Mouse (Mus musculus) T-helper 17 cell (primary cell): ENCODE results near the gene Ssh1.

Experiments
- in situ Hi-C, 2 experiments: fragments of 300-600 bp; cut with MboI, MseI; formaldehyde crosslinking; loops; 1 replicate in 1 of 2; 2 replicates in 1 of 2; pipeline ENCODE4 v1.15.1; 2025; ENCODE audit warnings: high pct_unique_total_duplicates in 2 of 2

Ssh1 gene

GRCm38 (mm10) chr5:113993487-113994465, at the start of gene Ssh1:
Gene Ssh1, minus strand, starts transcription at chr5:113993894.
- in situ Hi-C loops: no loop called here

DNA sequence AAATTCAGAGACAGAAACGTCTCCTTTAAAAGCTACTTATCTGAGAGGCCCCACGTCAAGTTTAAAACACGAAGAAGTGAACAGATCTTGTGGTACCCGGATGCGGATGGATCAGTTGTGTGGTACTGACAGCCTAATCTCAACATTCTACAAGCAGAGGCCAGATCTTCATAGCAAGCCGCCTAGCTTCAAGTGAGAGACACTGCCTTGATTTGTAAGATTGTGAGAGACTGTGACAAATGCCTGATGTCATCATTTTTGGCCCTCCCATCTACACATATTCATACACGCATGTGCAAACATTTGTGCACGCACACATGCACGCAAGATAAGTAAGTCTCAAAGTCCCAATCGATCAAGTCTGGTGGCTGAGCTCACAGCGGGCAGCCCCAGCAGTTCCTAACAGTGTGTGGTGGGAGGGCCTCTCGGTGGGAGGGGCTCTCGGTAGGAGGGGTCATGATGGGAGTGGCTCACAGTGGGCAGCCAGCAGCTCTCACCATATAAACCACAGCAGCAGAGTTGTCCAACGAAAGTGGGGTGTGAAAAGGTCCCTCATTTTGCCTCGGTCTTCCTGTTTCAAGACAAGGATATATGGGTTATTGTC, 47.7 kb upstream of the Ssh1 start:
- in situ Hi-C loops: no loop called here

GRCm38 (mm10) chr5:114040911-114041310, 47.2 kb upstream of the Ssh1 start:
- in situ Hi-C loops: no loop called here

GRCm38 (mm10) chr5:114040508-114040907, 46.8 kb upstream of the Ssh1 start:
- in situ Hi-C loops: no loop called here

DNA sequence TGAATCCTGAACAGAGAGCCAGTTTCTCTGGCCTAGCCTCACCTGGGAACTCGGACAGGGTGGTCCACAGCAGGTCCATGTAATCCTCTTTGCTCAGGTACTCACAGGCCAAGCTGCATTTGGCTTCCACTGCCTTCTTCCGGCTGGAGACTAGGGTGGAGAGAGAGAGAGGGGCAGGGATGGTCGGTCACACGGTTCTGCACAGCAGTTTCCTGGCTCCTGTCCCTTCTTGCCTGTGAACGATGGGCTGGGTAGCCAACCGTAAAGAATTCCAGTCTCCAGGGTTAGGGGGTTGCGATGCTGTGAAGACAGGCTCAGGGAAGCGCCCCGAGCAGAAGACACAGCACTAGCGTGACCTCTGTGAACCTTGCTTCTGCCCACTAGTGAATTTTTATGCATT, 41.4 kb upstream of the Ssh1 start:
- in situ Hi-C loops: no loop called here

GRCm38 (mm10) chr5:114034393-114034792, 40.7 kb upstream of the Ssh1 start:
- in situ Hi-C loops: loop anchor here in 1 of 2 experiments (5.0 kb wide), 1 partner anchor 67 kb away; no protein-coding TSS in a partner anchor

DNA sequence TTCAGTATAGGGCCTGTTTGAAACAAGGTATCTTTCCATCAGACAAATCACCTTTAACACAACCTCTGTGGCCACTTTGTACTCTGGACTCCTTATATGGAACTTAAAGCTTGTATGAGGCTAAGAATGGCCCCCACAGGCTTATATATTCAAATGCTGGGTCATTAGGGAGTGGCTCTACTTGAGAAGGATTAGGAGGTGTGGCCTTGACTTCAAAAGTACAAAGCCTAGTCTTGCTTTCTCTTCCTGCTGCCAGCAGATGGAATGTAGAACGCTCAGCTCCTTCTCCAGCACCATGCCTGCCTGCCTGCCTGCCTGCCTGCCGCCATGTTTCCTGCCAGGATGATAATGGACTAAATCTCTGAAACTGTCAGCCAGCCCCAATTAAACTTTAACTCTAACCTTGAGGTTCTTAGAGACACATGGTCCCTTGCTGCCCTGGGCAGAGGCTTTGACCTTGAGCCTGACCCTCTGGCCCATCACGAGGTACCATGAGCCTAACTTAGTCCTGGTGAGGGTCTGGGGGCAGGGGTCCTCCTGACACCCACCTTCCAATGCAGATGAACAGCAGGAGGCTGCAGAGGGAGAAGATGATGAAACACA, 38.6 kb upstream of the Ssh1 start:
- in situ Hi-C loops: loop anchor here in 1 of 2 experiments (5.0 kb wide), 1 partner anchor 65 kb away; no protein-coding TSS in a partner anchor

DNA sequence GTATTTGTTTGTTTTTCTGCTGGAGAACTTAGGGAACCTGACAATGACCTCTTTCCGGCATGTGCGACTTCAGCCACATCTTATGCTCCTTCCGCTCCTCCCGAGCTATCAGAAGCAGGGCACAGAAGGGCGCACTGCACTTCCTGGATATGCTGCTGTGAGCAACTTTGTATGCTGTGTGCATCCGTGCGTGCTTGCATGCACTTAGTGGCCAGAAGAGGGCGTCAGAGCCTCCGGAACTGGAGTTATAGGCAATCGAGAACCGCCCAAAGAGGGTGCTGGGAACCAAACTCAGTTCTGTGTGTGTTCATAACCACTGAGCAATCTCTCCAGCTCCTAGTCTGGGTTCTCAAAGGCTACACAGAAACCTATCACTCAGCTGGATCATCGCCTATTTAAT, 37.0 kb upstream of the Ssh1 start:
- in situ Hi-C loops: loop anchor here in 1 of 2 experiments (5.0 kb wide), 1 partner anchor 63 kb away; no protein-coding TSS in a partner anchor

DNA sequence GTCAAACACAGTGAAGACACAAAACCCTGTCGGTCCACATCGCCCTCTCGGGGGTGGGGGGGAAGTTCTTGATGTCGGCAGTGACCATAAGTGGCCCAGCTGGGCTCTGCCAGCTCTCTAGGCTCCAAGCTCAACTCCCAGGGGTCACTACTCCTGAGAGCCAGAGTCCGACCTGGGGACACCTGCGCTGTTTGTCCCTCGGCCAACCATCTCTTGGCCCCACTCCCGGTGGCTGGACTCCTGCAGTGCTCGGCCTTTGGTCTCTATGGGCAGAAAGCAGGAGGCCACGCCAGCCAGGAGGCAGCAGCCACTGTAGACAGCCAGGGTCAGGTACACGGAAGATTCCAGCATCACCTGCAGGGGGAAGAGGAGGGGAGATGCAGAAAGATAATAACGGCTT, 34.4 kb upstream of the Ssh1 start:
- in situ Hi-C loops: no loop called here

DNA sequence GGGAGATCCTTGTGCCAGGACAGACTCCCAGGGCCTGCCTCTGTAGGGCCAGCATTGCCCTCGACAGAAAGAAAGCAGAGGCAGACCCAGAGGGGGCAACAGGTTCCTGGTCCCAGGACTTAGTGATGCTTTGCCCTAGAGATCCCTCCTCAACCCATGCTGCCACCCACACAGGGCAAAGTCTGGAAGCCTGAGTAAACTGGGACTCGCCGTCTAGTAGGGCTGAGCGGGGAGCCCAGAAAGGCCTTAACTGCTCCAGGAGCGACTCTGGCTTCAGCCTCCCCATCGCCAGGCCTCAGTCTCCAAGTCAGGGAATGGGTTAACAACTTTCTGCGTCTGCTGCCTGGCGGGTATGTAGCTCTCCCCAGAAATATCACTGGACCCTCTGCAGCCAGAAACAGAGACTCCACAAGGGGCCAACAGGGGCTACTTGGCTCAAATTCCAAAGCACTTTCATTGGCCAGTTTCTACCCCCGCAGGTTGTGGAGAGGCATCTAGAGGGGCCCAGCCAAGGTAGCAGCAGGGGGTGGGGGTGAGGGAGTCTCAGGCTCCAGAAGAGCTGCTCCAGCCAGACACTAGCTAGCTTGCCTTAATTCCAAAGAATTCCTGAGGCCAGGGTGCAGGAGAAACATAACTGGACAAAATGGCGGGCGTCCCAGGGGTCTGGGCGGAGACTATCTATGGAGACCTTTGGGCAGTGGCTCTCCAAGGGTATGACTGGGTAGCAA, 33.7 kb upstream of the Ssh1 start:
- in situ Hi-C loops: no loop called here

DNA sequence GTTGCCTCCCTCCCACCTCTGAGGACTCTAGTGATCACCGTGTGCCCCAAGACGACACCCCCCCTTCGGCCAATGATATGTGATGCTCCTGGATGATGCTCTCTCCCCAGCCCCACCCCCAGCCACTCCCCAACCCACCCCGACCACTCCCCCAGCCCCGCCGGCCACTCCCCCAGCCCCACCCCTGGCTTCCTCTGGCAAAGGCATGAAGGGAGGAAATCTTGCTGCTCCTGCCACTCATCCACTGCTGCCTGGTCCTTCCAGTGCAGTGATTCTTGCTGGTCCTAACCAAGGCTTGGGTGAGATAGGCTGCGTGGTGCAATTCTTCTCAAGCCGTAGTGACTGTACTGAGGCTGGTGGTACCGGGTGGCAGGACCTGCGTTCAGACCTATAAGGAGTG, 31.2 kb upstream of the Ssh1 start:
- in situ Hi-C loops: no loop called here

DNA sequence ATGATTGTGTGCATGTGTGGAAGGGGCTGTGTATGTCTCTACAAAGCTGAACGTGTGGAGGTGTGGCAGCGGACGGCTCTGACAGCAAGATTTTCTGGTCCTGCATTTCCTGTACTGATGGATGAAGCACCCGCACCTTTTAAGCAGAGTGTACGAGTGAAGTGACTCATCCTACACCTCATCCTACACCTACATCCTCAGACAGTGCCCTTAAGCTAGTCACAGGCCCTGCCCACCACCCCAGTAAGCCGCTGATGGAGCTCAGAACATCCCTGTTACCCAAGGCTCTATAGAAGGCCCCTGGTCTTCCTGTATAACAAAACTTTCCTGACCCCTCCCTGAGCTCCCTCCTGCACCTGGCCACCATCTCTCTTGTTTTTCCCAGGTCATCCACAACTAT, 30.7 kb upstream of the Ssh1 start:
- in situ Hi-C loops: no loop called here

GRCm38 (mm10) chr5:114015121-114015520, 21.4 kb upstream of the Ssh1 start:
- in situ Hi-C loops: no loop called here

DNA sequence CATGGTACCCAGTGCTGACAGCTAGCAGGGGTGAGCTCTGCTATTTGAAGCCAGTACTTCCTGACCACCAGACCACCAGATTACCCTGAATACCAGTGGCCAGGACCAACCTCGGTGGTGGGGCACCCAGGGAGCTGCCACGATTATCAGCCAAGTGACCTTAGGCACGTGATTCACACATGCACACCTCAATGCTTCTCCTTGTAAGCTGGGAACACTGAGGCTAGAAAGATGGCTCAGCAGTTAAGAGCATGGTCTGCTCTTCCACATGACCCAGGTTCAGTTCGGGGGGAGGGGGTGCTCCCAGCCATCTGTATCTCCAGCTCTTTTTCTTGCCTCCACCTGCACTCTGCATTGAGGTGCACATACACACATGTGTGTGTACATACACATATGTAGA, 15.4 kb upstream of the Ssh1 start:
- in situ Hi-C loops: loop anchor here in 1 of 2 experiments (10.0 kb wide), 1 partner anchor 846 kb away; the partner anchor contains the start of genes 4930519G04Rik and Gm9936

GRCm38 (mm10) chr5:114007753-114008453, 14.2 kb upstream of the Ssh1 start:
- in situ Hi-C loops: loop anchor here in 1 of 2 experiments (10.0 kb wide), 1 partner anchor 847 kb away; the partner anchor contains the start of genes 4930519G04Rik and Gm9936

- in situ Hi-C loops: loop anchor here in 1 of 2 experiments (10.0 kb wide), 1 partner anchor 848 kb away; the partner anchor contains the start of genes 4930519G04Rik and Gm9936
Measured at GRCm38 (mm10) chr5:114006974-114007373, 13.3 kb upstream of the Ssh1 start.

GRCm38 (mm10) chr5:114005100-114005499, 11.4 kb upstream of the Ssh1 start:
- in situ Hi-C loops: loop anchor here in 1 of 2 experiments (10.0 kb wide), 1 partner anchor 850 kb away; the partner anchor contains the start of genes 4930519G04Rik and Gm9936

- in situ Hi-C loops: loop anchor here in 1 of 2 experiments (10.0 kb wide), 1 partner anchor 850 kb away; the partner anchor contains the start of genes 4930519G04Rik and Gm9936
Measured at GRCm38 (mm10) chr5:114004573-114004972, 10.9 kb upstream of the Ssh1 start.

- in situ Hi-C loops: loop anchor here in 1 of 2 experiments (10.0 kb wide), 1 partner anchor 851 kb away; the partner anchor contains the start of genes 4930519G04Rik and Gm9936
Measured at GRCm38 (mm10) chr5:114003542-114003941, 9.8 kb upstream of the Ssh1 start, which contains the start of gene Dao. Gene Dao, plus strand, starts transcription at chr5:114003703.

- in situ Hi-C loops: no loop called here
Measured at GRCm38 (mm10) chr5:113999382-113999781, 5.7 kb upstream of the Ssh1 start.
